Mouse (Mus musculus) thymus, postnatal 10 days (tissue): Measurements from ENCODE around the gene Reg3d.
"Not testable (repeated sequence)": the region's sequence is repeated elsewhere in the genome, so short reads cannot be mapped to it uniquely, and the experiment has no call there.

Experiments
- DNase-seq, 2 experiments: peaks; one replicate each; pipeline ENCODE4 v3.0.0; 2021; ENCODE audit warnings: low spot score in 2 of 2

Reg3d gene

DNA sequence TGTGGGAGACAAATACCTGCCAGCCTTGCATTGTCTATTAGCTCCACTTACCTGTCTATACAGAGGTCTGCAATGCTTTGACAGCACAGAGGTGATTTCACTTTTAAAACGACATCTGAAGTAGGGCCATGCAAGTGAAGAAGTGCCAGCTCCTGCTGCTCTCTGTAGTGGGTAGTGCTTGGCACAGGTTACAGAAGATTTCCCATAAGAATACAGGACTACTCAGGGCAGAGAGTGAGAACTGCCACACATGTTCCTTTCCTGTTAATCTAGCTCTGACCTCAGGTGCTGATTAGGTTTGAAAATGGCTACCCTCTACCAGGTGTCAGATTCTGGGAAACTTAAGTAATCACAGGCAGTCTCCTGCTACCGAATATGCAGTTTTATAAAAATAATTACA, at the start of gene Reg3d:
TSS of gene Reg3d (minus strand) at position 101 of the 400 bp plus-strand sequence.
- DNase-seq: no peak

DNA sequence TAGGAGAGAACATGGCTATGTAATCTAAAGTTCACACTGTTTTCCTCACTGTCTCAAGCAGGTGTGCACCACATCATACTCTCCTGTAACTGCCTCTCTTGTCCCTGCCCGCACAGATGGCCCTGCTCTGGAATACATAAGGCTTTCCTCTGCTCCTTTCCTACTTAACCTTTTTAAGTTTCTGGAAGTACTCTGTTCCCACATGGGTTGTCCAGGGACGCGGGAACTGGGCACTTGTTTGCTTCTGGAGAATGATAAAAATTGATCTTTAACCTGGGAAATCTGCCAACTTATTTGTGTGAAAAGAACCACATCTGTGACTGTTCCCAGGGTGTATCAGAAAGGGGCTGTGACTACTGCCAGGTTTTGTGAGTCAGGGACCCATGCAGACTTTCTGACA, 46.8 kb upstream of the Reg3d start:
- no peak for DNase-seq

DNA sequence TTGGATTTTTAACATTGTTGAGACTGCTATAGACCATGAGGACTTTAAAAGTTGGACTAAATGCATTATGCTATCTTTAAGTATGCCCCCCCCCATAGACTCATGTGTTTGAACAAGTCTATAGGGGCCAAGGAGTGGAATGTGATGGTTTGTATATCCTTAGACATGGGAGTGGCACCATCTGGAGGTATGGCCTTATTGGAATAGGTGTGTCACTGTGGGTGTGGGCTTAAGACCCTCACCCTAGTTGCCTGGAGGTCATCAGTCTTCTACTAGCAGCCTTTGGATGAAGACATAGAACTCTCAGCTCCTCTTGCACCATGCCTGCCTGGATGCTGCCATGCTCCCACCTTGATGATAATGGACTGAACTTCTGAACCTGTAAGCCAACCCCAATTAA, 43.7 kb upstream of the Reg3d start, which contains the start of gene Reg1:
TSS of gene Reg1 (plus strand) at position 301 of the 400 bp plus-strand sequence.
- DNase-seq: not testable (repeated sequence)

DNA sequence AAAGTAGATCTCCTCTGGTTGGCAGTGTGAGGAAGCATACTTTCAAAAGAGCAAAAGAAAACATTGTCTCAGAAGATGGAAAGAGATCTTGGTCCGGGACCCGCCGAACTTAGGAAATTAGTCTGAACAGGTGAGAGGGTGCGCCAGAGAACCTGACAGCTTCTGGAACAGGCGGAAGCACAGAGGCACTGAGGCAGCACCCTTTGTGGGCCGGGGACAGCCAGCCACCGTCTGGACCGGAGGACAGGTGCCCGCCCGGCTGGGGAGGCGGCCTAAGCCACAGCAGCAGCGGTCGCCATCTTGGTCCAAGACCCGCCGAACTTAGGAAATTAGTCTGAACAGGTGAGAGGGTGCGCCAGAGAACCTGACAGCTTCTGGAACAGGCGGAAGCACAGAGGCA, 16.7 kb upstream of the Reg3d start, which contains the start of gene Reg2:
TSS of gene Reg2 (plus strand) at position 301 of the 400 bp plus-strand sequence.
- DNase-seq: not testable (repeated sequence)

DNA sequence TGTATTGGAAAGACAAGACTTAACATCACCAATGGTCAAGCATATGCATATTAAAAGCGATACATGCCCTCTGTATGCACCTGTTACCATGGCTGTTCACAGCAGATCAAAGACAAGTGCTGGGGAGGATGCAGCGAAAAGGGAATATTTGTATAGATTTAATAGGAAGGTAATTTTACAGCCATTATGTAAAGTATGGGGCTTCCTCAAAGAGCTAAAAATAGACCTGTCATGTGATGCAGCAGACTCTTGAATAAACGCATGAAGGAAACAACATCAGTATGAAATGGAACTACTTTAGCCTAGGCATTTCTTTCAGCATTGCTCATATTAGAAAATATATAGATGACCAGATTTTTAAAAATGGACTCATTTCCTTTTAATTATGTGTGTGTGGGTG, 6.9 kb upstream of the Reg3d start:
- no peak for DNase-seq

DNA sequence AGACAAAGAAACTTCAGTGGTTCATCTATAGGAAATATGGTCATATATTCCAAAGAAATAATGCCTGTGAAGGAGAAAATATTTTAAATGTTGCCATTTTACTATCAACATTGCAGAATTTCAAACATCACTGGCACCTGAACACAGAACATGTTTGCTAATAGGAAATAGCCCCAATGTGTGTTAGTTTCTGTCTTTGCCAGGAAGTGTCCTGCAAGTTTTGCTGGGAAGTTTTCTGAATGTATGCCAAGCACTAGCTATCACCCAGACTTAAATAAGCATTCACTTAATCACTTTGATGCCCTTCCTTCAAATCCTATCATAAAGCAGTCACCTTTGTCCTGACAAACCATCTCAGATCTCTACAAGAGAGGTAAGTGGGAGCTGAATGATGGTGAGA, 1.7 kb upstream of the Reg3d start, which contains the start of gene Reg3a:
TSS of gene Reg3a (plus strand) at position 301 of the 400 bp plus-strand sequence.
- DNase-seq: no peak

DNA sequence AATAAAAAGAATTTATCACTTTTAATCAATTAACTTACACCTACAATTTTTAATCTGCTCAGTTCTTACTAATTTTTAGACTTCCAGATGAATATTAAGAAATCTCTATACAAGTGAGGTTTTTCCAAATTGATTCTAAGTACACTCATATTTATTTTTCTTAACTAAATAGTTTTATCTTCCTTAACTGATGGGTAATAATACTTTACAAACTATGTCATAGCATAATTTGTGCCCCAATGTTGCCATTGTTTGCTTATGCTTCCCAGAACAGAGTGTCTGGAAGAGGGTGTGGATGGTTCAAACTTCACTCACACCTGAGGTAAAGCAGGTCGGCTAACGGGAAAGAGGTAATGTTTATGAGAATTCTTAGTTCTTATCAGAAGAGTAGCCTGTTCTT, 8.3 kb downstream of the Reg3d start, which contains the start of gene Reg3b:
TSS of gene Reg3b (plus strand) at position 301 of the 400 bp plus-strand sequence.
- DNase-seq: no peak

DNA sequence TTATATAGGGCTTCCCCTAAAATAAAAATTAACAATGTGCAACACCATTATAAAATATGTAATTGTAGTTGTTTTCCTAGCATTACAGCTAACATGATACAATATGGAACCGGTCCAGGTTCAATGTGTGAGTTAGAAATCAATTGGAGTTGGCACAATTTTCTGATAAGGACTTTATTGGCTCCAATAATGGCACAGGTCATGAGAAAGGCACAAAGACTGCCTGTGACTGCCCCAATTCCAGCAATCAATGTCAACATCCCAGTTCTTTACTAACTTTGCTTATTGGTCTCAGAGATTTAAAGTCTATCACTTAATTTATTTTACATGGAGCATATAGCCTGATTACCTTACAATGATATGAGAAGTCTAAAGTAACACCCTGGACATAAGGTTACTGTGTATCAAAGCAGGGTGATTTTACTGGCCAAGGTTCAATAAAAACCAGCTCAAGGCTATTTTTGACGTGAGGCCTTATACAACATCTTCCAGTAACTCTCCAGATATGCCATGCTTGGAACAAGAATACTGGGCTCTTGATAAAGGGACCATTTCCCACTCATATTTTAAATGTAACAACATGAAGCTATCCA, 16.6 kb downstream of the Reg3d start:
- DNase-seq: no peak

DNA sequence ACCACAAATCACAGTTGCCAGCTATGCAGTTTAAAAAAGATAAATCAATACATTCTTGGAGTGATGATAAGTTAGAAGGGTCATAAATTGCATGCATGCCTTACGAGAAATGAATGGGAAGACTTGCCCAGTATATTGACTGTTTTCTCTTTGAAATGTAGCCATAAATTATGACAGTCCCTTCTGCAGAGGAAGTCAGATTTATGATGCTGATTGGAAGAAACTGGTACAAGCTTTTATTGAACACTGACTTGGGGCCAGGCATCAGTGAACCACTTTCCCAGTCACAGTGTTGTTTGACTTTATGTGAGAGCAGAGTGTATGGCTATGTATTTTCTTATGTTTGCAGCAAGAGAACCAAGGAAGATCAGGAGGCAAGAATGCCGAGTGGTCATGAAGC, 37.0 kb downstream of the Reg3d start:
- no peak for DNase-seq

DNA sequence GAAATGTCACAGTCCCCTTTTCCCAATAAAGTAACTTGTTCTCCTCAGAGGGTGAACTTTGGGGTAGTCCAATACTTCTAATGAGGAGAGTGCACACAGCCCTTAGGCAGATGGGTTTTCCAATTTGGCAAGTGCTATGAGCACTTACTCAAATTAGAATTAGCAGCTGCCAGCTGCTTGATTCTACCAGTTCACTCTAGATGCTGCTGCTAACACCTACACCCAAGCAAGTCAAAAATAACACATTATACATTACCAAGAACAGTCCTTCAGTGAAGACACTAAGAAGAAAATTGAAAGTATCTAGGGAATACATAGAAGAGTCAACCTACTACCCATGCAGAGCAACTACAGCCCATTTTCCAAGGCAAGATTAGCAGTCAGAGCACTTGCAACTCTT, 38.4 kb downstream of the Reg3d start:
- DNase-seq: no peak

DNA sequence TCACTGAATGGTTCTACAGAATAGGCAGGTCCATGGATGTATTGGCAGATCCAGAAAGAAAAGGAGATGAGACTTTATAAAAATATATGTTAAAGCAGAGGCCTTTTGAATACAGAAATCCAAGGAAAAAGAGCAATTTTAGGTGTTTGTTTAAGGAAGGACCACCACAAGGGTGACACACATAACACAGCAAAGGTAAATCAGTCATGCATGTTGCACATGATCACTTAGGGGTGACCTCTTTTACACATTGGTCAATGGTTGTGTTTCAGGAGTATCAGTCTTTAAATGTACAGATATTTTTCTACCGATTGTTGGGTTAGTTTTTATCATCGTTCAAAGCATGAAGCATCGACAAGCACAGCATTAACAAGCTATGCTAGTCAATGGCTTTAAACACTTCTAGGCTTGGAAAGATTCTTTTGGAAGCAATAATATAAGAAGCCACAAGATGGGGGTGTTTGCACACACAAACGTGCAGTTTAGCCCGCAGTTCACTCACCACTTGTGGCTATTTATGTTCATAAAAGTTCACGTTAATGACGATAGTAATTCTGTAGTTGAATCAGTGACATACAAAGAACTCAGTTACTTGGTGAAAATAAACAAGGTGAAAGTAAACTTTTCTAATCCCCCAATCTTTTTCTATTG, 46.6 kb downstream of the Reg3d start:
- no peak for DNase-seq

DNA sequence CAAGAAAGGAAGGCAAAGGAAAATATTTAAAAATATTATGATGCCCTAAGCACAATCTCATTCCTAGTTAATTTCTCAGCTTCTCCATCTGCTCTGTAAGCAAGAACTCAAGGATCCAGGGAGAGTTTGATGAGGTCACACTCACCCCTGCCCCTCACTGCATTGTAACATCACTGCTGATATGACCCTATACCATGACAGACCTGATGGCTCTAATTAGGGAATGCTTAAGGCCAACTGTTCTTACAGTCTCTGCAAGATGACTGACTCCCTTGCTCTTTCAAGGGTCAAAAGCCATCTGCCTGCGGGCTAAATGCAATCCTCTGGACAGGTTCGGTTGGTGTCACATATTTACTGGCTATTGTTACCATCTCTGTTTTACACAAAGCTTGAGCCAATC, 49.5 kb downstream of the Reg3d start:
- DNase-seq: no peak

DNA sequence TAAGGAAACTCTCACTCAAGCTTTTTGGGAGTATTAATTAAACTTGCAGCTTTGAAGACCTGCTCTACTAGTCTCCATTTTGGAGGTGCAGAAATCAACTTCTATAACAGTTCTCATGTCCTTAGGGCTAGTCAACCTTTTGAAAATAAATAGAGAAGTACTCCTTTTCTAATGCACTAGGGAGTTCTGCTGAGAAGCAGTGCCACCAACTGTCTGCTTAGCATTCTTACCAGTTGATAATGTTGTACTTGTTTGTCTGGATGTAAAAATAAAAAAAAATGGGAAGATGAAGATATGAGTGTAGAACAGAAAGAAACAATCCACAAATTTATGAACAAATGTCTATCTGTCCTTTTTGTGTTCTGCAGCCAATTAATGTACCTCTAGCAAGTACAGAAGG, 50.9 kb downstream of the Reg3d start:
- DNase-seq: no peak
